Mouse (Mus musculus) megakaryocyte progenitor cell, adult 5-6 weeks (primary cell): Measurements from ENCODE around the gene Gm6871. TPM values are rescaled to one million over a fixed set of nuclear protein-coding genes. Genes with fewer than 3 reads are reported as not detected.

Experiments
- total RNA-seq, 2 experiments: library from RNA; stranded (forward) in 1 of 2; stranded (reverse) in 1 of 2; fragments of 157-497, 149-512 nt in 1 of 2; fragments of 200-1000 nt in 1 of 2; gene quantifications; 2 replicates each; pipeline versions ENCODE4 v1.2.3 to v1.2.4; 2015 to 2017

Gm6871 gene
- total RNA-seq, 2 experiments from 2014 or later: not detected

Other genes starting within 250 kb of the Gm6871 start
- gene AI987944, start 180.3 kb downstream of the Gm6871 start, total RNA-seq (2015): 19.7 and 20.5 TPM in 2 replicates
- gene AI987944, start 180.3 kb downstream of the Gm6871 start, total RNA-seq (2017): 19.5 and 21.9 TPM in 2 replicates
- gene Vmn2r57, start 125.0 kb downstream of the Gm6871 start, total RNA-seq (2015): 0.10 TPM in 1 of 2 replicates, not detected in the other
- 0.14 TPM in 1 of 2 replicates, not detected in the other for gene Vmn2r57, start 125.0 kb downstream of the Gm6871 start, total RNA-seq (2017)
- not detected in 2 replicates for gene Gm20449, start 74.2 kb downstream of the Gm6871 start, total RNA-seq (2015)
- gene Gm20449, start 74.2 kb downstream of the Gm6871 start, total RNA-seq (2017): not detected in 2 replicates
- gene AW146154, start 73.8 kb downstream of the Gm6871 start, total RNA-seq (2015): 13.3 and 14.8 TPM in 2 replicates
- gene AW146154, start 73.8 kb downstream of the Gm6871 start, total RNA-seq (2017): 9.2 and 15.0 TPM in 2 replicates
- gene 2610021A01Rik, start 25.6 kb upstream of the Gm6871 start, total RNA-seq (2015): 26.1 and 27.5 TPM in 2 replicates
- gene 2610021A01Rik, start 25.6 kb upstream of the Gm6871 start, total RNA-seq (2017): 15.1 and 18.8 TPM in 2 replicates
- 8.2 and 14.7 TPM in 2 replicates for gene Zfp788, start 59.5 kb upstream of the Gm6871 start, total RNA-seq (2015)
- gene Zfp788, start 59.5 kb upstream of the Gm6871 start, total RNA-seq (2017): 4.8 and 7.6 TPM in 2 replicates